Mouse (Mus musculus) adrenal gland, postnatal 4 days (tissue): ENCODE results near the gene Npas4. TPM values are rescaled to one million over a fixed set of nuclear protein-coding genes. Genes with fewer than 3 reads are reported as not detected.
"Not testable (repeated sequence)": the region's sequence is repeated elsewhere in the genome, so short reads cannot be mapped to it uniquely, and the experiment has no call there.

Experiments
- DNase-seq, 2 experiments: peaks; one replicate each; pipeline ENCODE4 v3.0.0; 2021 to 2022; ENCODE audit warnings: low spot score in 2 of 2, mixed read lengths in 2 of 2
- long read RNA-seq, 2 experiments: library from polyadenylated mRNA; stranded (forward); transcript quantifications; one replicate each; pipeline ENCODE4 v2.0.0; 2021
- total RNA-seq, 2 experiments: library from RNA; stranded (reverse); gene quantifications; 2 replicates each; pipeline ENCODE4 v1.2.3; 2021

Npas4 gene
- total RNA-seq = under 1 TPM; 0.71 to 0.78 TPM
- long read RNA-seq, experiment 1 = 0 reads
- long read RNA-seq, experiment 2 = 0 reads

DNA sequence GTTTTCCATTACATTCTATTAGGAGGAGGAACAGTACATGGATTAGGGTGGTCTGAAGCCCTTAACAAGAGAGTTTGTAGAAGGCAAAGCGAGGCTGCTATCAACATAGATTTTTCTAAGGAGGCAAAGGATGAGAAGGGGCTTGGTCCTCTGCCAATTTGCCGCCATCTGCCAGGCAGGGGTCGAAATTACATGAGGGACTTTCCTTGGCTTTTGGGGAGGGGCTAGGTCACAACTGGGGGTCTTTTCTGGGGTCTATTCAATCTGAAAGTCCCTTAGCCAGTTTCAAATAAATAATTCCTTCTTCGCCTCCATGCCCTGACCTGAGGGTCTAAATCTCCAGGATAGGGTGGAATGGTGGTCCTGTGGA is at the start of gene Npas4:
Gene Npas4, minus strand, starts transcription at position 61 of the 370 bp plus-strand sequence.
- DNase-seq = no peak

DNA sequence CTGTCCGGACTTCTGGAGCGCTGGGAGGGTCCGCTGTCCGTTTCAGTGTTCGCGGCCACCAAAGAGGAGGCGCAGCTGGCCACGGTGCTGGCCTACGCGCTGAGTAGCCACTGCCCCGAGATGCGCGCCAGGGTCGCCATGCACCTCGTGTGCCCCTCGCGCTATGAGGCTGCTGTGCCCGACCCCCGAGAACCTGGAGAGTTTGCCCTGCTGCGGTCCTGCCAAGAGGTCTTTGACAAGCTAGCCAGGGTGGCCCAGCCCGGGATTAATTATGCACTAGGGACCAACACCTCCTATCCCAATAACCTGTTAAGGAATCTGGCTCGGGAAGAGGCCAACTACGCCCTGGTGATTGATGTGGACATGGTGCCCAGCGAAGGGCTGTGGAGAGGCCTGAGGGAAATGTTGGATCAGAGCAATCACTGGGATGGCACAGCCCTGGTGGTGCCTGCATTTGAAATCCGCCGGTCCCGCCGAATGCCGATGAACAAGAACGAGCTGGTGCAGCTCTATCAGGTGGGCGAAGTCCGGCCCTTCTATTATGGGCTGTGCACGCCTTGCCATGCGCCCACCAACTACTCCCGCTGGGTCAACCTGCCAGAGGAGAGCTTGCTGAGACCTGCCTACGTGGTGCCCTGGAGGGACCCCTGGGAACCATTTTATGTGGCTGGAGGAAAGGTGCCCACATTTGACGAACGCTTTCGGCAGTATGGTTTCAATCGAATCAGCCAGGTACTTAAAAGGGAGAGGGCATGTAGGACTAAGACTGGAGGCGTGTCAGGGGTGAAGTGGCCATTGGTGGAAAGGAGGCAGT is 49.4 kb upstream of the Npas4 start:
- no peak for DNase-seq

DNA sequence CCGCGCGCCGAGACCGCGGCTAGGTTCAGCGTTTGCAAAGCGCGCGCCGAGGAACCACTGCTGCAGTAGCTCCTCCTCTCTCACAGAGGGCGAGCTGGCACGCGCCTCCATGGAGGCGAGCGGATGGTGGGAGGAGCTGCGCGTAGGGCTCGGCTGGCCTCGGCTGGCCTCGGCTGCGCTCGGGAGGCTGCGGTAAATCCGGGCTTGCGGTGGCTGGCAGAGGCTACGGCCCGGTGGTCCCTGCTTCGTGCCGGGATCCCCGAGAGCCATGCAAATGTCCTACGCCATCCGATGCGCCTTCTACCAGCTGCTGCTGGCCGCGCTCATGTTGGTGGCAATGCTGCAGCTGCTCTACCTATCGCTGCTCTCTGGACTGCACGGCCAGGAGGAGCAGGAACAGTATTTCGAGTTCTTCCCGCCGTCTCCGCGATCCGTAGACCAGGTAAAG is 48.6 kb upstream of the Npas4 start, which contains the start of the genes B4gat1 and AC124502.3:
Gene B4gat1, plus strand, starts transcription at position 118 of the 448 bp plus-strand sequence.
Gene AC124502.3, plus strand, starts transcription at position 183 of the 448 bp plus-strand sequence.
- DNase-seq = peak; percentile 72 to 76

DNA sequence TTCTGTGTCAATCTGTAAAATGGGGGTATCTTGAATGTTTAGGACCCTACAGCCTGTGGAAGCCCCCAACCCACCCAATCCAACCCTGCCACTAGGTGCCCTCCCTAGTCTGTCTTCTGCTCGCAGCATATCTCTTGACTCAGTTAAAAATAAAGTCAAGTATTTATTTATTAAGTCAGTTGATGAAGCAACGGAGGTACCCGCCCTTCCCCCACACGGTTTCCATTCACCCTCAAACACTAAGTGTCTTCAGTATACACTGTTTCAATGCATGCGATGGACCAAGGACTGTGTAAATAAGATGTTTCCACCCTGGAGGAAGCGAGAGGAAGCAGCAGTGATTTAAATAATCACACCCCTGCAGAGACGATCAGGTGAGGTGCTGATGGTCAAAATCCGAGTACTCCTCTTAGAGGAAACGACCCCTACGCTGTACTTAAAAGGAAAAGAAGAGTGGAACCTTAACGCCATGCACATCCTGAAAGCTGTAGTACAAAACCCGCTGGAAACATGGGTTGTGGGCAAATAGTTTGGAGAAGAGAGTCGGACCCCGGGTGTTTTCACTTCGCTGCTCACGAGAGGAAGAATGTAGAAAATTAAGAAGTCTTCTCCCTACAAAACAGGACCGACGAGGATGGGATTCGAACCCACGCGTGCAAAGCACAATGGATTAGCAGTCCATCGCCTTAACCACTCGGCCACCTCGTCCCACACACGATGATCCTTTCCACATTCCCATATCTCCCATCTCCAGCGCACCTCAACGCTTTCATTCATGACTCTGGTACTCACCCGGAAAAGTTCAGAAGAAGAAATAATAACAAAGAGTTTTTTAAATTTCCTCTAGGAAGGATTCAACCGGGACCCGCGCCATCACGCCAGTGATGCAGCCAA is 47.8 kb upstream of the Npas4 start:
- peak in 1 of 2 experiments; percentile 63 for DNase-seq

DNA sequence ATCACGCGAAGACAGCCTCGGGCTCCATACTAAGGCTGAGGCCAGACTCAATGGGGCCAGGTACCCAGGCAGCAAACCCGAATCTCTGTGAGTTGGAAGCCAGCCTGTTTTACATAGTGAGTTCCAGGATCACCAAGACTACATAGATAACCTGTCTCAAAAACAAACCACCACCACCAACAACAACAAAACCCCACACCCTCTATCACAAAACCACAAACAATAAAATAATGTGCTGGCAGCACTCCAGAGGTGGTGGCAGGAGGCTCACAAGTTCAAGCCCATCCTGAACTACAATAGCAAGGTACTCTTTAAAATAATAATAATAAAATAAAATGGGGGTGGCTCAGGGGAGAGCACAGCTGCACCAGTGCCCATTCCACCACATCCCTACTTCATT is 46.5 kb upstream of the Npas4 start:
- no peak for DNase-seq

DNA sequence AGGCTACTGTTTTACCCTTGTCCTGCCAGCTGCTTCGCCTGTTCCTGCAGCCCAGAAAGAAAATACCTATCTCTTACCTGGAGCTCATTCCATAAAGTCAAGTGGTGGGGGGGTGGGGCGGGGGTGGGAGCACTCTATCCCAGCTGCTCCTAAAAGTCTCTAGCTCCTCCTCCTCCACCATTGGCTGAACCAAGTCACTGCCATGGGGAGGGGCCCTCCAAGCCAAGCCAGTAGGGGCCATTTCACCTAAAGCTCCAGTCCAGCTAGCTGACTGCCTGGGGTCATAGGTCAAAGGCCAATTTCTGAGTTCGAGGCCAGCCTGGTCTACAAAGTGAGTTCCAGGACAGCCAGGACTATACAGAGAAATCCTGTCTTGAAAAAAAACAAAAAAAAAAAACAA is 42.6 kb upstream of the Npas4 start:
- no peak for DNase-seq

DNA sequence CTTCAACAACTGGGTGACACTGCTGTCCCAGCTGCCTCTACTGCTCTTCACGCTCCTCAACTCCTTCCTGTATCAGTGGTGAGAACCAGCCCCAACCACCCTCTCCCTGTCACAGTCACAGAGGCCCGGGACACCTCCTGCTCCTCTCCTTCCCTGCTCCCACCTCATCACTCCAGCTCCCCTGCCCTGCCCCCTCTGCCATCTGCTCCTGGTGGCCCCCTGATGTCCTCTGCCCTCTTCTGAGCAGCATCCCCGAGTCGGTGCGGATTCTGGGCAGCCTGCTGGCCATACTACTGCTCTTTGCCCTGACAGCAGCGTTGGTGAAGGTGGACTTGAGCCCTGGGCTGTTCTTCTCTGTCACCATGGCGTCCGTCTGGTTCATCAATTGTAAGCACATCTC is 36.0 kb upstream of the Npas4 start:
- DNase-seq = no peak

DNA sequence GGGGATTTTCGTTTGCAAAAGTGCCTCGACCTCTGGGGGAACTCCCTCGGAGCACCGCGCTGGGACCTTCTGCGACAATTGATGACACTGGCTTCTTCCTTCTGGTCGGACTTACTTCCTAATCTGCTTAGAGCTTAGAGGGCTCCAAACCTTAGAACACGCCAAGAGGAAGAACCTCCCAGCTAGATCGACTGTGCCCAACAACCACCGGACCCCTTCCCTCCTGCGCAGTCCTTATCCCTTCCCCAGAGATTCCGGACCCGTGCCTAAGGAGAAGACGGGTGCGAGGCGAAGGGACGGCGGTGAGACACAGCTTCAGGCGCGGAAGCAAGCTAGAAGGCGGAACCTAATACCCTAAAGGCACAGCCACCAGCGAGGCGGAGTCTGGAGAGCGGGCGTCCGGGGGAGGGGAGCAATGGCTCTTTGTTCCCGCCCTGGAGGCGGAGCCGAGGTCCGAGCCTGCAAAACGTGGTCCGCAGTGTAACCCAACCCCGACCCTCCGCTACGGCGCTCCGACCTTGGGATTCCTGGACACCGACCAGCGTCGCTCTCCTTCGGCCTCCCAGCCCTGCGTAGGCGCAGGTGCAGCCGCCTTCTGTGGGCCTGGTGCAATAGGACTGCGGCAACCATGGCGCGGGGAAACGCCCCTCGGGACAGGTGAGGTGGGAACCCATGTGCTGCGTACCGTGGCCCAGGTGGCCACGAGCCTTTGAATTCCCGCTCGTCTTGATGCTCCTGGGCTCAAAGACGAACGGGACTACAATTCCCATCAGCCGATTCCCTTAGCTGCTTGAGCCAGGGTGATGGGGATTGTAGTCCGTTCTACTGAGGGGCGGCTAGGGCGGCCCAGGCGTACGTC is 33.7 kb upstream of the Npas4 start, which contains the start of gene Slc29a2:
Gene Slc29a2, plus strand, starts transcription at position 240 of the 859 bp plus-strand sequence.
- DNase-seq = peak; percentile 76 to 84

DNA sequence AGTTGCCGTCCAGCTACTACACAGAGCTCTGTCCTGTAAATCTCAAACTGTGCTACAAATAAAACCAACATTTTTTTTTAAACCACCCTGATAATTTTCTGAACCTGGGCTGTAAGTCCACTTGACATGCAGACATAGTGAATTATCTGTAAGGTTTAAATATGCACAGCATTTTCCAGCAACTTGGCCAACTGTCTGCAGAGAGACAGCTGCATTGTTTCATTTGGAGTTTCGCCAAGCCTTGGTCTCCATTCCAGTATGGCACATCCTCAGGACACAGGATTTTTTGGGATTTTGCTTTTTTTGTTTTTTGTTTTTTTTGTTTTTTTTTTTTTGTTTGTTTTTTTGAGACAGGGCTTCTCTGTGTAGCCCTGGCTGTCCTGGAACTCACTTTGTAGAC is 31.3 kb upstream of the Npas4 start:
- DNase-seq = no peak

DNA sequence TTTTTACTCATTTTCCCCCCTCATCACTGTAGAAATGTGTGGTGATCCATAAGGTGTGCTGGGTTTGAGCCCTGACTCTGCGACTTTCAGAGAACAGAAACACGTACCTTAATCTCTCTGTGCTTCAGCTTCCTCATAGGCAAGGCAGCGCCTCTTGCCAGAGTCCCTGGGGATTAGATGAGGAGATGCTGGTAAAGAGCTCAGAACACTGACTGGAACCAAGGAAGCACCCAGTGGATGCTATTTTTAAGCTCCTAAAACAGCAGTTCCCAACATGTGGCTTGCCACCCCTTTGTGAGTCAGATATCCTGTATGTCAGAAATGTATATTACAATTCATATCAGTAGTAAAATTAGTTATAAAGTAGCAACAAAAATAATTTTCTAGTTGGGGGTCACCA is 28.1 kb upstream of the Npas4 start:
- no peak for DNase-seq

DNA sequence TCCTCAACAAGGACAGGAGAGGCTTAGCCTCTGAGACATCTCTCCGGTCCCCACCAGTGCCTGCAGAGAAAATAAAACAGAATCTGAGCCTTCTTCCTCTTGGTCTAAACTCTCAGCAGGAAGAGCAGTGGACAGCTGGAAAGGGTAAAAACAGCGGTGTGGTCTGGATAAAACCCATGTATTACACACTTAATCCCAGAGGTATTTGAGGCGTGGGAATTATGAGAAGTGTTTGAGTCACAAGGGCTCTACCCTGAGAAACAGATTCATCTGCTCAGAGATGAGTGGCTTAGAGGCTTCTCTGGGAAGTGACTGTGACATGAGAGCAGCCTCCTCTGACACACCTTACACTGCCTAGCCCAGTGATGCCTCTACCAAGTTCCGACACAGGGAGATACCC is 27.5 kb upstream of the Npas4 start:
- DNase-seq = no peak

DNA sequence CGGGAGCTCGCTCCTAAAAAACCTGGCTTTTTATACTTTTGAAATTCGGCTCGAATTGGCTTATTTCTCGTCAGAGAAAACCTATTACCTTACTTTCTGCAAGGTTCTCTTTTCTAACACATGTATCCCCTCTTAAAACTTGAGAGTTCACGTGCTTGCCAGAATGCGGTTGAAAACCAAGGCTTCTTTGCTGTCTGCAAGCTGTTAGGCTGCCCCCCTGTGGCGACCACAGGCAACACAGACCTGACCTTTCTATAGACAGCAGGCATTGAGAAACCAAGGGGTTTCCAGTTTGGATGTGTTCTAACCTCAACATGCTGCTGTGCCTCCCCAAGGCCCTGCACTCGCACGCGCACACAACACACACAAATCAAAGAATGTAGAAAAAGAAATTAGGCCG is 26.7 kb upstream of the Npas4 start:
- DNase-seq = peak in 1 of 2 experiments; percentile 46

DNA sequence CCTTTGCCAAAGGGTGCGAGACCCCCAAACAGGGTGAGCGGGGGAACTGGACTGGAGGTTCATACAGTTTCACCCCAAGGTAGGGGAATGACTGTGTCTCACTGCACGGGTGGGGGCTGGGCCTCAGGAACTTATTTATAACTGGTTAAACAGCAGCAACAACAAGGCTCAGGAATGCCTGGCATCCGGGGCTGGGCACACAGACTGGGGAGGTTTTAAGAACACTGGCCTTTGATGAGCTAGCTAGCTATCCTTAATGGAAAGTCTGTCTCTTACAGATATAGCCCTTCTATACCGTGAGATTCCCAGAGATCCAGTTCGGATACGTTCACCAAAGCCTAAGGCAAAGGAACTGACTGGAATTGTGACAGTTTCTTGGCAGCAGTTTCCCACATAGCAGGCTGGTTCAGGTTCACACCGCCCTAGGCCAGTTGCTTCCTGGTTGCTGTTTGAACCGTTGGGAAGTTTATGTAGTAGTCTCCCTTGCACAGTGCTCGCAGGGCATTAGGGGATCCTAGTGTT is 26.2 kb upstream of the Npas4 start:
- no peak for DNase-seq

DNA sequence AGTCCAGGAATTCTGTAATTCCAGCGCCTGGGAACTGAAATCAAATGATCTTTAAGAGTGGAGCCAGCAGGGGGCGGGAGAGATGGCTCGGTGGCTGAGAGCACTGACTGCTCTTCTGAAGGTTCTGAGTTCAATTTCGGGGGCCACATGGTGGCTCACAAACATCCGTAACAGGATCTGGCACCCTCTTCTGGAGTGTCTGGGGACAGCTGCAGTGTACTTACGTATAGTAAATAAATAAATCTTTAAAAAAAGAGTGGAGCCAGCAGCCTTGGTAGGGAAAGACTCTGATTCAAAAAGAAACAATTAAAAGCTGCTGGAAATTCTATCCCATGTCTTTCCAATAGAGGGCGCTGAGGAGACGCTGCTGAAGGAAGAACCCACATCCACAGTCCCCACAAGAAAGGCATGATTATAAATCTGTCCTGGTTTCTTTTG is 24.9 kb upstream of the Npas4 start:
- no peak for DNase-seq

DNA sequence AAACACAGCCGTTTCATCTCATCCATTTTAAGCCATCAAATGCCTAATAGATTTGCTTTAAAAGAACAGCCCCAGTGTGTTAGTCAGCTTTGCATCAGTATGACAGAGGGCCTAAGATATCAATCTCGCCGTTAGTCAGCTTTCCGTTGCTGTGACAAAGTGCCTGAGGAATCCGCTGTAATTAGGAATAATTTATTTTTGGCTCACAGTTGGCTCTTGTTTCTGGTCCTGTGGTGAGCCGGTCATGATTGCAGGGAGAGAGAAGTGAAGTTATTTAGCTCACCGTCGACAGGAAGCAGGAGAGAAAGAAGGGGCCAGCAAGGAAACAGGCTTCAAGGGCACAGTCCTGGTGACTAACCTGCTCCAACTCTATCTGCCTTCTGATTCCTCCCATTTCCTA is 23.0 kb upstream of the Npas4 start:
- DNase-seq = no peak

DNA sequence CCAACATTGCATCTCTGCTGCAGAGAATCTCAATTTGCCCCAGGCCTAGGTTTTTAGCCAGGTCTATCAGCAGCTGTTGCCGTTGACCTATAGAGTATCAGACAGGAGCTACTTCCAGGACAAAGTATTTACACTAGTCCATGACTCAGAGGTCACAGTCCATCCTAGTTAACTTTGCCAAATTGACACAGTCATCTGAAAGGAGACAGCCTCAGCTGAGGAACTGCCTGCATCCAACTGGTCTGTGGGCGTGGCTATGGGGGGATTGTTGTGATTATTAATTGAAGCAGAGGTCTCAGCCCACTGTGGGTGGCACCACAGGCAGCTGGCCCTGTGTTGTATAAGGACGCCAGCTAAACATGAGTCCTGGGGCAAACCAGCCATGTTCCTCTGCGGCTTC is 14.8 kb upstream of the Npas4 start:
- DNase-seq = no peak

DNA sequence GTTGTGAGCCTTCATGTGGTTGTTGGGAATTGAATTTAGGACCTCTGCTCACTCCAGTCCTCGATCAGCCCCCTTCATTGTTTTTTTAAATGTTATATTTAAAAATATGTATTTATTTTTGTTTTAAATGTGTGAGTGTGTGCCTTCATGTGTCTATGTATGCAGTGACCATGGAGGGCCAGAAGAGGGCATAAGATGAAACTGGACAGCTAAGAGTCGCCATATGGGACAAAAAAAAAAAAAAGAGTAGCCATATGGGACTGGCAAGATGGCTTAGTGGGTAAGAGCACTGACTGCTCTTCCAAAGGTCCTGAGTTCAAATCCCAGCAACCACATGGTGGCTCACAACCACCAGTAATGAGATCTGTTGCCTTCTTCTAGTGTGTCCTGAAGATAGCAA is 13.5 kb upstream of the Npas4 start:
- DNase-seq = not testable (repeated sequence)

DNA sequence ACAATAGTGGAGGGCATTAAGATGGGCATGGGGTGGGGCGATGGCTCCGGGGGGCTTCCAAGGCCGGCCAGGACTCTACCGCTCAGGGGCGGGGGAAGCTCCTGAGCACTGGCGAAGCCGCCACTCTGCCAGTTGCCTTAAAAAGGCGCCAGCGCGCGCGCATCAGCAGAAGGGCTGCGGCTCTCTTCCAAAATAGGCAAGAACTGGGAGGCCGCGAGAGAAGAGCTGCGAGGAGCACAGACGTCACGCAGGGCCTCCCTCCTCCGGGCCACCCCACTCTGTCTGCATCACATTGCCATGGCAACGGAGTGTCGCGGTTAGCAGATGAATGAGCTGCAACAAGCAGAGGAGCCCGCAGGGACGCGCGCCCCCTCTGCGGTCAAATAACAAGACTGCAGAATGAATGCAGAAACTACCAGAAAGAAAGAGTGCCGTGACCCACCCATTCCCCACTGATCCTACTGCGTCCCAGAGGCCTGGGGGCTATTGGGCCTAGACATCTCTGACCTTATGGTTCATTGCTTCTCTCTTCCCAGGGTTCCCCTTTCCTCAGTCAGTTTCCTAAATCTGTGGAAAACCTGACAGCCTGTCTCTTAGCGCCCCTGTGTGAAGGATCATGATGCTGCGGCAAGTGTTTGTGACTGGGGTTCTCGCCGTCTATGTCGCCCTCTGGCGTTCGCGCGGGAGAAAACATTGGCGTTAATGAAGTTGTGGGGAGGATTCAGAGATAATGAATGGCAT is 11.7 kb upstream of the Npas4 start:
- peak; percentile 51 to 59 for DNase-seq

DNA sequence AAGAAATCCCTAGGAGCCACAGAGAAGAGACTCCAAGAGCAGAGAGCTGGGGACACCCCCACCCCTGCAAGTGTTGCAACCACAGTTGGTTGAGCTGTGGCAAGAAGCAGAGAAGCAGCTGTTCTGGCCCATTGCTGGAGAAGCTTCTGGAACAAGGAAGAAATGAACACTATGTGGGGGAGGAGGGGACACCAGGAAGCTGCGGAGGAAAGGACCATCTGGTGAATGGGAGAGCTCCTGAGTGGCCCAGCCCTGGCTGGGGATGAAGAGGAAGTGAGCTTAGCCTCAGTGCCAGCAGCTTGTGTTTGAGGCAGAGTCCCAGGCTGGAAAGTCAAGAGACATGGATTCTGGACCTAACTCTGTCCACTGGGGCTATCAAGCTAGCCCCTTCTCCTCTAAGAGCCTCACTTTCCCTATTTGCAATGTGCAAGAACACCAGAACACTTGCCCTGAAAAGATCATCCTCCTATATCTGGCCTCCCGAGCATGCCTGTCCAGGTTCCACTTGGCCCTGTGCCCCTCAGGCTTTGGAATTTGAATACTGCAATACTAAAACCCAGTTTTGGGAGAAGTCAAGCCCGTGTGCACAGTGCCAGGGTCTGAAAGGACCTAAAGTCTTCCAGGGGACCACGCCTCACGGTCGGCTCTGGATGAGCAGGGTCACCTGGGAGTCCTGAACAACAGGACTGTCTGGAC is 9.5 kb upstream of the Npas4 start:
- DNase-seq = no peak
